Mouse (Mus musculus) lung, adult 18-20 months (tissue): ENCODE measurements at regions not wholly inside any gene's neighbourhood (a gene's known extent, or its start where the extent isn't known, plus 50 kb on each side); places are given as distances from the start of the nearest gene placed in this dataset.

Source experiments
- DNase-seq, 2 experiments: peaks; one replicate each; pipeline ENCODE4 v3.0.0; 2022; ENCODE audit warnings: mixed read lengths in 2 of 2

GRCm38 (mm10) chr14:105779349-105779748 lies 117.3 kb downstream of the Spry2 start:
- DNase-seq, result peak; percentile 67 to 87

GRCm38 (mm10) chr14:105773674-105774073 lies 122.9 kb downstream of the Spry2 start:
- DNase-seq, result no peak

- peak in 1 of 2 experiments; percentile 13 for DNase-seq
Observed at GRCm38 (mm10) chr14:105767100-105767499, 129.5 kb downstream of the Spry2 start.

GRCm38 (mm10) chr14:105752509-105753375 lies 143.9 kb downstream of the Spry2 start:
- DNase-seq, result no peak

- DNase-seq, result no peak
Observed at GRCm38 (mm10) chr14:105751762-105752161, 144.9 kb downstream of the Spry2 start.

GRCm38 (mm10) chr14:105744578-105744977 lies 152.0 kb downstream of the Spry2 start:
- DNase-seq, result no peak

- peak; percentile 14 to 70 for DNase-seq
Observed at GRCm38 (mm10) chr14:105744125-105744524, 152.5 kb downstream of the Spry2 start.

- peak; percentile 36 to 52 for DNase-seq
Observed at GRCm38 (mm10) chr14:105740889-105741288, 155.7 kb downstream of the Spry2 start.

GRCm38 (mm10) chr14:105738568-105738967 lies 158.1 kb downstream of the Spry2 start:
- no peak for DNase-seq

- no peak for DNase-seq
Observed at GRCm38 (mm10) chr14:105736352-105736751, 160.3 kb downstream of the Spry2 start.

GRCm38 (mm10) chr14:105734291-105734690 lies 162.3 kb downstream of the Spry2 start:
- DNase-seq, result no peak

GRCm38 (mm10) chr14:105733013-105733728 lies 163.4 kb downstream of the Spry2 start:
- DNase-seq, result peak; percentile 44 to 49

GRCm38 (mm10) chr14:105732221-105733012 lies 164.2 kb downstream of the Spry2 start:
- peak; percentile 74 to 82 for DNase-seq

- peak; percentile 55 to 68 for DNase-seq
Observed at GRCm38 (mm10) chr14:105730786-105731185, 165.8 kb downstream of the Spry2 start.

- DNase-seq, result no peak
Observed at GRCm38 (mm10) chr14:105728841-105729240, 167.8 kb downstream of the Spry2 start.

- DNase-seq, result no peak
Observed at GRCm38 (mm10) chr14:105725741-105726140, 170.9 kb downstream of the Spry2 start.

- DNase-seq, result no peak
Observed at GRCm38 (mm10) chr14:105722923-105723322, 173.7 kb downstream of the Spry2 start.

- no peak for DNase-seq
Observed at GRCm38 (mm10) chr14:105721576-105721975, 175.0 kb downstream of the Spry2 start.

- no peak for DNase-seq
Observed at GRCm38 (mm10) chr14:105720816-105721510, 175.7 kb downstream of the Spry2 start.

GRCm38 (mm10) chr14:105718676-105719441 lies 177.8 kb downstream of the Spry2 start:
- no peak for DNase-seq

GRCm38 (mm10) chr14:105717821-105718220 lies 178.8 kb downstream of the Spry2 start:
- no peak for DNase-seq

GRCm38 (mm10) chr14:105708691-105709090 lies 187.9 kb downstream of the Spry2 start:
- no peak for DNase-seq
